Mouse (Mus musculus): ENCODE data around the gene Clrn1.
"Not testable (repeated sequence)": the region's sequence is repeated elsewhere in the genome, so short reads cannot be mapped to it uniquely, and the experiment has no call there.

Clrn1 gene

DNA sequence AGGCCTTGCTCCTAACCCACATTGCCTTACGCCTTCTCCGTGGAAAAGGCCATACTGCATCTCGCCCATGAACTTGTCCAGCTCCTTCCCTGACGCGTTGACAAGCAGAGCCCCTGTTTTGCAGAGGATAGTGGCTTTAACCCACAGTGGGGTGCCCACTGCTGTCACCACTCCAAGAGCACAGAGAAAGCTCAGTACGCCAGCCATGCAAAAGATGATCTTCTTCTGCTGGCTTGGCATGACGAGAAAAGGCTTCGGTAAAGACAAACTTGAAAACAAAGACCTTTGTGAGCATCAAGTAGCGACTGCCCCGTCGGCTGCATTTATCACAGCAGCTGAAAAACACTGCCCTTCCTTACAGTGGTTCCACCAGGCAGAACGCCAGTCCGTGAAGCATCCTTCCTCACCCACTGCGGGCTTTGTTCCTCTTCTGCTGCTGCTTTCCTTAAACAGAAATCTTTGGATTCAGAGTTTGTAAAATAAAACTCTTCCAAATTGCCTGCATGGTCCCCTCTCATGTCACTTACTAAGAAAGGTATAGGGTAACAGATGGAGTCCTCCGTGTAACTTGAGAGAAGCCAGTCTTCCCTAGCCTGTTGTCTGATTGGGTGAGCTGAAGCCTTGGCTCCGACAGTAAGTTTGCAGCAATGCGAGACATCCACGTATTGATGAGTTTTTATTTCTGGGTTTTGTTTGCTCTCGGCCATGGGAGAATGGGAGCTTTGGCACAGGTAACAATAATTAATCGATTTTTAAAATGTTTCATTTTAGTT is at the start of gene Clrn1:
TSS of gene Clrn1 (minus strand) at position 540 of the 773 bp plus-strand sequence.
- no peak for DNase-seq (ENCODE audit: low read depth, low spot score)

DNA sequence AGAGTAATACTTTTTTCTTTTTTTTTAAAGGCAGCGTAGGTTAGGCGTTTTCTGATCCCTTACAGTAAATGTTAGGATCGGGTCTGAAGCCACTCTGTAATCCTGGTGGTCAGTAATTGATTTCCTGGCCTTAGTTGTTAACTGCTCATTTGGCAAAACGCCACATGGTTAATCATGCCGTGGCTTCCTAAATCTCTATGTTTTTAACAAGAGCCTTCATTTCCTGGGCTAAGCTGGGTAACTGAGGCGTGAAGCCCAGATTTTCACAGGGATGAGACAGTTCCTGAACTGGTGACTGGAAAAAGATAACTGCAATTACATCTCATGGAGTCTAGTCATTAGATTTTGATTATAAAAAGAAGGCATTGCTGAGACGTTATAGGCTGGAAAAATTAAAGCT is 38.9 kb upstream of the Clrn1 start:
- no peak for DNase-seq (ENCODE audit: low read depth, low spot score)

DNA sequence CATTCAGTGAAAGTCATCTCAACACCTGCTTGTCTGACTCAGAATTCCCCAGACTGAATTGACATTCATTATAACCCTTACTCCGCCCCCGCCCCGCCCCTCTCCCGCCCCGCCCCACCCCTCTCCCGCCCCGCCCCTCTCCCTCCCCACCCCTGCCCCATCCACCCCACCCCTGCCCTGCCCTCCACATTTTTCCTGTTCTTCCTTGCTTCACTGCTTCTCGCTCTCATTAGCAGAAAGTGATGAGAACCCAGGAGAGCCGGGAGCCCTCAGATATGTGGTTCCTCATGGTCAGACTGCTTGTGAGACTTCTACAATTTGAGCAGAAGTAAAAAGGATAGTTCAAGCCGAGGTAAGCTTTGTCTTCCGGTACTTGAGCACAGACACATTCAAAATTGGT is 38.0 kb upstream of the Clrn1 start:
- DNase-seq (ENCODE audit: low read depth, low spot score) = no peak

DNA sequence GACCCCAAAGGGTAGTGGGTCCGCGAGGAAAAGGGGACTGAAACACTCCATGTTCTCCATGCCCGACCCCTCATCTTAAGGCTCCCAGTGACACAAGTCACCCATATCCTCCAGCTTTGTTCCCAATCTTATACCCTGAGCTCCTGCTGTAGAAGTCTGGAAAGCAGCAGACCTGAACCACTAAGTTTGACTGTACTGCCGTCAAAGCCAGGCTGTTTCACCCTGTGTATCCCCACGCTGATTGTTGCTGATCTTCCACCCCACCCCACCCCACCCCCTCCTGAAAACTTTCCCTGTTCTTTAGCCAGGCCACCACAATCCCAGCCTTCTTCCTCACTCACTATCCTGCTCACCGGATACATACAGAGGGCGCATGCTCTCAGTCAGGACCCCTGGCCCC is 37.5 kb upstream of the Clrn1 start:
- DNase-seq (ENCODE audit: low read depth, low spot score) = no peak

DNA sequence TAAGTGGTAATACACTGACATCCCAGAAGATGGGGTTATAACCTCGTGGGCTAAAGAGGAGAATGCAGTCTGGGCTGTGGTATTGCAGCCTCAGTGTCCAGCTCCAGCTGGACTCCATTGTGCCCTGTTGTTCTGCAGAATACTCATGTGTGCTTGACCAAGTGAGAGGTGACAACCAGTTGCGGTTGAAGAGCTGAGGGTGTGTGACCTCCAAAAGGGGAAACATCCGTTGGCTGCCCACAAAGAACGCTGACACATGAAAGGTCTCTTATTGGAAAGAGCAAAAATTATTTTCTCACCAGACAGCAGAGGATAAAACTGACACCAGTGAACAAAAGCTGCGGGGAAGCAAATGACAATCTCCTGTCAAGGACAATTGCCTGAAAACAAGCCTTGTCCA is 36.2 kb upstream of the Clrn1 start:
- no peak for DNase-seq (ENCODE audit: low read depth, low spot score)

DNA sequence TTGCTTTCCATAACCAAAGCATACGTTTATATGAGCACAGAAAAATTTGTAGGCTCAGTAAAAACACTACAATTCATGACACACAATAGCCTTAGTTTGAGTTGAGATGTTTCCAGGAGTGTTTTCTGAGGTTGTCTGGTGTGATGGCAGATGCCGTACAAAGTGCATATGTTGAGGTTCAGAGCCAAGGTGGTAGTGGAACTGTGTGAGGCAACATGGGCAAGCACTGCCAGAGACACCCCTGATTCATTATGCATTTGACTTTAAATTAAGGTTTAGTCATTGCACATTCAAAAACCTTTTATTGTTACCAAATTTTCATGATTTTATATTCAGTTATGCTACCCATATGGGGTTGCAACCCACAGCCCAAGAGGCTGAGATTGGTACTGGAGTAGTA is 19.5 kb upstream of the Clrn1 start:
- DNase-seq (ENCODE audit: low read depth, low spot score) = no peak

DNA sequence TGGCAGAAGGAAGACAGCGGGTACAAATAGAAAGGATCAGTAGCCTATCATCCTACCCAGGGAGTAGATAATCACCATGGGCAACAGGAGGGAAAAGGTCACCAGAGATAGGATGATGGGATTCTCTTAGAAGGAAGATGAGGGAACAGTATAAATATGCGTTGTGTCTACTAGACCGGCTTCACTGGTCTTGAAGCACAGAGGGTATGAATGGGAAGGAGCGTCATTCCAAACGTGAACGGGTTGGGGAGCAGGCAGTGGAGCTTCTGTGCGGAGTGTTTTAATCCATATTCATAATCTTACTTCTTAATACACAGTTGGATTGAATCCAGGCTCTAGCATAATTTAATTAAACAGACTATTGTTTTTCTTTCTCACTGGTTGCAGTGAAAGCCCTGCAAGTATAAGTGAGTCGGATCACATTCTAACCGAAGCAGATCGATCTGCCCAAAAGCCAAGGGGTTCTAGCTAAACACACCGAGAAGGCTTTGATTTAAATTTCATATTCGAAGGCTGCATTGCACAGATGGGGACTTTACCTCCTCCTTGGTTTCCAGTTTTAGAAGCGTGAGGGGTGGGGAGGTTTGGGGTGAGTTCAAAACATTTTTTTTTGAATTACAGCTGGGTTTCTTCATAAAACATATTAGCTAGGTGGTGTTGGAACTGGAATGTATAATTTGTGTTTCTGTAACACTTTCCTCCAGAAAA is 17.1 kb upstream of the Clrn1 start:
- no peak for DNase-seq (ENCODE audit: low read depth, low spot score)

DNA sequence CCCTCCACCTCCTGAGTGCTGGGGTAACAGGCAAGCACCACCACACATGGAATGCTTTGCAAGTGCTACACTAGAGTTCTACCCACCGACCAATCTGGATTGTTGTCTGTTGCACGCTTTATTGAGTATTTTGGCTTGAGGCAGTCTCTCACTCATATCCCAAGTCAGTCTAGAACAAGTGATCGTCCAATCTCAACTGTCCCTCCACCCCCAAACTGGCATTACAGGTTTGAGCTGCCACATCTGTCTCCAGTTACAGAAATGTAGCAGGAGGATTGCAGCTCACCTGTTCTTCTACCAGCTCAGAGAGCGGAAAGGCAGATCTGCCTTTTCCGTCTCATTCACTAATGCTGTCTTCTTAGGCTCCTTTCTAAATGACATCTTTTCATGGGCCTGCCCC is 10.0 kb upstream of the Clrn1 start:
- no peak for DNase-seq (ENCODE audit: low read depth, low spot score)

DNA sequence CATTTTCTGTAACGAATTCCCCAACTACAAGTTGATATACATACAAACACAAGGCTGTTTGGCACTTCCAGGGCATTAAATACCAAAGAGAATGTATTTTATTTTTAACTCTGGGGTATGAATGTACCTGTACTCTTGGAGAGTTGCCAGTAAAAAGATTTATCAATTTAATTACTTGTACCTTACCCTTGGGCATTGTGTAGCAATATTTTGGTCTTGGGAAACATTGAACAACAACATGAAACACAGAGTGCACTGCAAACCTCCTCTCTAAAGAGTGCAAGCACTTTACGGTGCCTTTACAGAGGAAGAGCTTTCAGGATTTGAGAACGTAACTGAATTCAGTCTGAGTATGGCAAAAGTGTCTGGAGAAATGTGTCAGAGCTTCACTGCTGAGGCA is 9.4 kb upstream of the Clrn1 start:
- DNase-seq (ENCODE audit: low read depth, low spot score) = no peak

DNA sequence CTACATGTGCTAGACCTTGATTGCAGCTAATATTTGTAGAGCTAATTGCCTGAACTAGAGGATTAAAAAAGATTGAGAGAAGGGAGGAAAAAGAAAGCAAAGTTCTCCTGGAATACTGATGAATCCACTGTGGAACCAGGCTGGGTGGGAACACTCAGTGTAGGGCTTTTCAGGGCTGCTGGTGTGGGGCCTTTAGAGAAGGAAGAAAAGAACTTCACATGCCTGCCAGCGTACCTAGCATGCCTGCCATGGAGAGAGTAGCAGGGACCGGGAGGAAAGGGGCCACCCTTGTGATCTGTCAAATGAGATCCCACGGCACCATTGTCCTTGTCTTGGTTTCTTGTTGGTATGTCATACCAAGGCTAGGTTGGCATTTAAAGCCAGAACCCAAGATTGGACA is 4.5 kb upstream of the Clrn1 start:
- no peak for DNase-seq (ENCODE audit: low read depth, low spot score)

DNA sequence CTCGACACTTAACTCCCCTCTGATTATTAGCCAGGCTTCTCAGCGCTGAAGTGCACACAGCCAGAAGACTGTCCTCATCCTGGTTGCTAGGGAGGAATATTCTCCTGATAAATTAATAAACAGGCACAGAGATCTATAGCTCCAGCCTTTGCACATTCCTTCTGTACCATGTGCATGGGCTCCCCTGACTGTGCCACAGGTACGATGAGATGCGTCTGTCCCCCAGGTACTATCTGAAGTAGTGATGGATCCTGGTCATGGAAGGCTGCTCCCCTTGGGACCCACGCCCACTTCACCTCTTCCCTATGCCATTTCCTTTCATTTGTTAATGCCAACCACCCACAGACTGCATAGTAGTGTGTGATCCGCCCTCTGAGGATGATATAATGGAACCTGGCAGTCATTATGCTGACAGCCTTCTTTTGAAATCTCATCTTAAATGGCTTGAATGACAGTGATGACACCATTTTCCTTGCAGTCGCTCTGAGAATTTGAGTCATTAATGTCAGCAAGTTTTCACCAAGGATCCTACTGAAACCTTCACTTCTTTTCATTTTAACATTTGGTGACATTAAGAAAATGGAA is 3.1 kb upstream of the Clrn1 start:
- DNase-seq (ENCODE audit: low read depth, low spot score) = no peak

DNA sequence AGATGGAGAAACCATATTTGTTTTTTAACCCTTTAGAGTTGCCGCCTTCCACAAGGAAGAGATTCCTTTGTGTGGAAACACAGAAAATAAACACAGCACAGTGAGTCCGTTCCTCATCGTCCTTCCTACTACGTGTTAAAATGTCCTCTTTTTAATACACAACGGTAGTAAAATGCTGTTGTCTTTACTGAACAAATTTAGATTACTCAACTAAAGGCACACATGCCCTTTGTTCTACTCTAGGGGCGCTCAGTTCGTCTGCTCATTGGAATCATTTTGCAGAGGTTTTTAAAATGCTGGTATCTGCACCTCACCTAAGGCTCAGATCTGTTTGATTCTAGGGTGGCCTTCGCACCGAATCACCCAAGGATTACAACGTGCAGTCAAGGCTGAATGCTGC is 2.6 kb upstream of the Clrn1 start:
- no peak for DNase-seq (ENCODE audit: low read depth, low spot score)

DNA sequence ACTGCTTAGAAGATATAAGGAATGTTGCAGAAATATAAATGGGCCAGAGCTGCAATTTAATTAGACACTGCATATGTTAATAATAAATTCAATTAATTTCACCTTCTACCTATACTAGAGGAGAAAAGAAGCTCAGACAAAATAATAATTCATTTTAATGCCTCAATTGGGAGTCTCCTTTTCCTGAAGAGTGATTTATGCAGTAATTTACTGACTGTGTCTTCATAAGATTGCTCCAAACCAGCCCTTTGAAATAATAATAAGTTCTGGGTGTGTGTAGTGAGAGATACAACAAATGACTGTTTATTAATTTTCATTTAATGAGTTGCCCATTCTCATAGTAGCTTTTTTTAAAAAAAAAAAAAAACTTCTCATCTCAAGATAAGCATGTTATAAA is 1.6 kb downstream of the Clrn1 start:
- no peak for DNase-seq (ENCODE audit: low read depth, low spot score)

DNA sequence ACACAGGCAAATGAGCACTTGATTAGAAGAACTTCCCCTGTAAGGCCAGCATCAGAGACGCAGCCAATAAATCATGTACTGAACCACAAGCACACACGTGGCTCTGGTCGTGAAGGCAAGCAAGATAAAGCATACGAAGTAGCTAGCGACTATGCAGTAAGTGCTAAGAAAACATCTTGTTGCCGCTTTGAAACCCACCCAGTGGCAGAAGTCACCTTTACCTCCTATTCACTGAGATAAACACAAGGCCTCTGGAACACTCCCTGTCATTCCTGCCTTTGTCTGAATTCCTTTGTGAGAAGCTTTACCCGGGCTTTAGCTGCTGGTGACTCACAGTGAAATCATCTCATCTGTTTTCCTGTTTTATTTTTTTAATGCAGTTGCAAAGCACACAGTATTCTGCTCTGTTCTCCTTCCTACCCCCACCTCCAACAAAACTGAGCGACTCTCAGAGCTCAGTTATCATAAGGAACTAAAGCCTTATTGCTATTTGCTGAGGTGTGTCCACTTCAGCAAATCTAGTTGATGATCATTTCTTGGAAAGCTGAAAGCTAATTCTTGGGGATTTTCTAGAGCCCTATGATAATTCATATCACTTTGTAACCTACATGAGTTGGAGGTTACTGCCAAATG is 2.1 kb downstream of the Clrn1 start:
- DNase-seq (ENCODE audit: low read depth, low spot score) = no peak

DNA sequence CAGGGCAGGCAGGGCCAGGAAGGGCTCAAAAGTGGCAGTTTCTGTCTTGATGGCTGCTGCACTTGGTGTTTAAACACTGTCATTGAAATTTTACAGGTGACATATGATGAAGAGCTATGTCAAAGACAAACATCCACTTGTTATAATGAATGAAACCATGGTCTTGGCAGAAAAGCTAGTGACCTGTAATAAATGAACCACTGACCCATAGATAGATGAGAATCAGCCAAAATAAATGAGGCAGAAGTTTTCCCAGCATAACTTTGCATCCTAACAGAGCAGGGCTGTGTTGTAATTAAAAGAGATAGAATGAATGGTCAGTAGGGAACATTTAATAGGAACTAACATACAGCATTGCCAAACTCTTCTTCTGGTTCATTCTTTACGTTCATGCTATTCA is 4.1 kb downstream of the Clrn1 start:
- DNase-seq (ENCODE audit: low read depth, low spot score) = no peak

DNA sequence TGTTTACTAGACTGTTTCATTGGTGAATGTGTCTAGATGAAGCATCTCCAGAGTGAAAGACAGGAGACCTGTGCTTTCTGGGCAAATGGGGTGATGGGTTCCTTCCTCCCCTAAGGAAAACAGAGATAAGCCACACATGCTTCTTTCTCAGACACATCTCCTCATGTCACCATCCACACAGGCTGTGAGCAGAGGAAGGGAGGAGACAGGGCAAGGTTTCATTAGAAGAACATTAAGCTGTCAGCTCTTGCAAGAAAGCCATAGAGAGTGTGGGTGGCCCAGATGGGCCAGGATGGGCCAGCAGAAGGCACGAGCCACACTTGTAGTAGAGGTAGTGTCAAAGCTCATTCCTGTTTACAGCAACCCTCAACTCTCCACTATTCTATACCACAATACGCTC is 5.0 kb downstream of the Clrn1 start:
- DNase-seq (ENCODE audit: low read depth, low spot score) = no peak

DNA sequence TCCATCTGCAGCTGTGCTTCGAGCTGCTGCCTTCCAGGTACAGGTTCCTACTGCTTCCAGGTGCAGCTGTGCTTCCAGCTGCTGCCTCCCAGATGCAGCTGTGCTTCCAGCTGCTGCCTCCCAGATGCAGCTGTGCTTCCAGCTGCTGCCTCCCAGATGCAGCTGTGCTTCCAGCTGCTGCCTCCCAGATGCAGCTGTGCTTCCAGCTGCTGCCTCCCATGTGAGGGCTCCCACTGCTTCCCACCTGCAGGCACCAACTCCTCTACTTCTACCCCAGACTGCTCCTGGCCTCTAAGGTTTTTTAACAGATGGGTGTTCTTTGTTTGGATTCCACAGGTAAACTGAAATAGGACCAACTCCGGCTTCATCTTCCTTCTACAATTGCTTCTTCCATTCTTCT is 13.3 kb downstream of the Clrn1 start:
- not testable (repeated sequence) for DNase-seq (ENCODE audit: low read depth, low spot score)

DNA sequence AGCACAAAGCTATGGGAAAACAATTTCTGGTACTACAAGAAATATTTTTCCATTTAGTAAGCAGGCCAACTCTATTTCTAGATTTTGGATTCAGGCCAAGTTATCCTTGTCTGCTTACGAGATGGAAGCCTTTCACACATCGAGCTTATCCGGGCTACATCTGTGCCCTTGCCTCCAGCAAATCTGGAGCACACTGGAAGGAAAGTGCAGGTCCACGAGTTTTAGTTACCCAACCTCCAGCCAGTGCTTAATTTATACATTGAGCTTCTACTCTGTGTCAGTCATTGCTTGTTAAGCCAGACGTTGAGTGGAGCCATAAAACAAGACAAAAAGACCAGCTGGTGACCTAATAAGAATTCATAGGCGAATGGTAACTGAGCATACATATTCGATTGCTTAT is 19.4 kb downstream of the Clrn1 start:
- DNase-seq (ENCODE audit: low read depth, low spot score) = no peak

DNA sequence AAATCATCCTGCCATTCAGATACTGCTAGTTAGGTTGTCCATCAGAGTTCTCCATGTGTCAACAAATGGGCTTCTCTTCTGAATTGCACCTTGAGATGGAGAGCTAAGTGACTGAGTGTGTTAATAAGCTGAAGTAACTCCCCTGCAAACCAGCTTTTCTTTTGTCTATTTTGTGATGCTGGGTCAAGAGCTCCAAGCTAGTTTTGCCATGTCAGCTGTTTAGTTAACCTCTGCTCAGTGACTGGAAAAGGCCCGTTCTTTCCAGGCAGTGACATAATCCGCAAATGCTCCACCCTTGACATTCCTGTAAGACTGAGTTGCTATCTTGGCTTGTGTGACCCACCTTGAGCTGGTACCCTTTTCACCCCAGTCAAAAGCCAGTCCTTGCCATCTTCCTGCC is 22.2 kb downstream of the Clrn1 start:
- no peak for DNase-seq (ENCODE audit: low read depth, low spot score)

DNA sequence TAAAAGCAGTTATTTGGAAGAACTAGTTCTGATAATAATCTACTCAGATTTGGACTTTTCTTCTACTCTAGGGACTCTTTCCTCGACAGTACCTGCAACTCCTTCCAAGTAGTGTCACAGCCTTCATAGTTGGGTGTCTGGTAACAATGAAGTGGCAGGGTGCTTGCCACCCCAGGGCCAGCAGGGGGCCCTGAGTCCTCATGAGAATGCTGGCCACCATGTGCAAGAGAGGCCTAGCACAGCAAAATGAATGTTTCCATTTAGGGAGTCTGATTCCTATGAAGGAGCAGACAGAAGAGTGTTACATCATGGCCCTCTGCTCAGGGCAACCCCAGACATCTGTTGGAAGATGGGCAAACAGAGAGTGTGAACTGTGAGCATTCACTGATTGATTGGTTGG is 41.7 kb downstream of the Clrn1 start:
- DNase-seq (ENCODE audit: low read depth, low spot score) = no peak

DNA sequence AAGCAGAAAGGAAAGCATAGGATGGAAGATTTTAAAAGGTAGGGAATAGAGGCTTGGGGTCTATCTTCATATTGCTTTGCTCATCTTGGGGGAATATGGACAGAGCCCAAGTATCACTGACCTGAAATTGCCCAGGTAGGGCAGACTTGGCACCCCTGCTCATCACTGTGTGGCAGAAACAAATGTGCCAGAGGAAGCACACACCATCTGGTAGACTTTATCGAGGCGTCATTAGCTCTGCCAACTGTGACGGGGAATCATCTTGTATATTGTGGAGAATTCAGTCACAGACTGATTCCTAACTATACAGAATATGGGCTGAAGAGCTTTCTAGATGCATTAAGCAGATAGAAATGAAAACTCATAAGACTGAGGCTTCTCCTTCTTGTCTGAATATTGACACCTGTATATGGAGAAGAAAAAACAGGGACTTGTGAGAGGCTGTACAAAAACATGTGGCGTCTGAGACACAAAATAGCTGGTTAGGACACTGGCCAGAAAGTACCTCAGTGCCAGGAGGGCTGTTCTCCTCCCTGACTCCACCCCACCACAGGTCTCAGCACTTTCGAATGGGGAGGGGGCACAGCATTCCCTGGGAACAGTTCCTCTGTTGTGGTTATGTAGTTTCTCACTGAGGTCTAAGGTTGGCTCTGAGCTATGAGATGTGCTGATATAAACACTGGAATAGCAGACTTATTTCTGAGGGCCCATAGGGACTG is 51.5 kb downstream of the Clrn1 start:
- DNase-seq (ENCODE audit: low read depth, low spot score) = no peak

DNA sequence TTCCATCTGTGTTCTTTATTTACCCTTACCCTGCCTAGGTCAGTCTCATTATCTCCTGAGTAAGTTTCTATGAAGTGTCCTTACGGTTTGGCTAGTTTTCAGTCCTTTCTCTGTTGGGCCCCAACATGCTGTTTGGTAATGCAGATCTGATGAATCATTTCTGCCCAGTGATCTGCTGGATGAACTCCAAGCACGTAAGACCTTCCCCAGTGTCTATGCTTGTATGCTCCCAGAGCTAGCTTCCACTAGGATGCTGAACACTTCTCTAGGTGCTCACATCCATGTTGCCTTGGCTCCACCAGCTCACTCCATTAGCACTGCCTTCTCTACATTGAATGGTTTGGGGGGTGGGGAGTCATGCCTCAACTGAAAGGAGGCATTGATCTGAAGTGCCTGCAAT is 52.3 kb downstream of the Clrn1 start:
- DNase-seq (ENCODE audit: low read depth, low spot score) = no peak

All from c-Kit-negative CD71-positive TER-119-positive erythroid progenitor cells, embryonic 14.5 days (primary cell).